Comparison of ENCODE assay signal across 8 mouse cellular contexts in genomic region chr5:135024665-135025224, GRCm38 (mm10). TPM values are rescaled to one million over a fixed set of nuclear protein-coding genes. Genes with fewer than 3 reads are reported as not detected.
A peak's percentile ranks its signal among the peaks of the same experiment; 100 is the strongest.
DNase-seq lines count a peak whose midpoint lies in the region; ATAC-seq and TF ChIP-seq lines count a peak whose summit lies in the region.

No protein-coding gene starts in this region.

- peak overlapping the region; percentile 94 for H3K4me2 ChIP-seq in hindbrain, embryonic 13.5 days

- peaks cover 12 to 36% of the 10 kb centered on the region in 2 experiments for H3K4me1 ChIP-seq in MEL (ENCODE audit: control insufficient read depth in 1 of 2, insufficient read depth in 2 of 2, low read length in 2 of 2)
- H3K4me1 ChIP-seq in hindbrain, embryonic 13.5 days (replicated peaks) = peaks cover 44% of the 10 kb centered on the region

- H3K4me3 ChIP-seq in MEL (ENCODE audit: control insufficient read depth in 1 of 2, insufficient read depth in 1 of 2, low read depth in 2 of 2, low read length in 2 of 2) = no peak overlapping the region
- peak overlapping the region; percentile 69; the same call in 1 of the 2 replicates for H3K4me3 ChIP-seq in hindbrain, embryonic 13.5 days
- H3K4me3 ChIP-seq in layer of hippocampus, adult 2 months = no peak overlapping the region; the same call in 1 of the 2 replicates

- TF ChIP-seq RAD21 in MEL (IDR thresholded peaks at IDR 0.05; ENCODE audit: low read depth, low read length) = no peak

- 68% methylated on average over 11 of the region's 11 CpGs for WGBS in hindbrain, embryonic 13.5 days

- intact Hi-C loops in heart, postnatal 36 days (cut with DNase I) = no loop called here

- no peaks in the 10 kb centered on the region for H3K9me3 ChIP-seq in MEL (replicated peaks; ENCODE audit: insufficient read depth, low read length)
- H3K9me3 ChIP-seq in hindbrain, embryonic 13.5 days = no peaks in the 10 kb centered on the region

- peaks cover 2% of the 10 kb centered on the region; the same call in 1 of the 2 replicates for H3K79me2 ChIP-seq in MEL (ENCODE audit: control insufficient read depth, insufficient read depth, low read length, poor library complexity)

- TF ChIP-seq EP300 in MEL (IDR thresholded peaks at IDR 0.05; ENCODE audit: low read depth in 1 of 2, low read length in 2 of 2) = peak; percentile 16 to 24; a peak in 2 of 4 replicates

- H3K36me3 ChIP-seq in MEL (ENCODE audit: control insufficient read depth in 1 of 2, insufficient read depth in 2 of 2, low read length in 2 of 2) = peaks cover 0 to 22% of the 10 kb centered on the region in 2 experiments; a peak in 2 of 4 replicates
- H3K36me3 ChIP-seq in hindbrain, embryonic 13.5 days = no peaks in the 10 kb centered on the region

- H3K27ac ChIP-seq in MEL (ENCODE audit: control insufficient read depth, low read depth, low read length) = no peak overlapping the region; the same call in 1 of the 2 replicates
- no peak overlapping the region for H3K27ac ChIP-seq in hindbrain, embryonic 13.5 days
- H3K27ac ChIP-seq in layer of hippocampus, adult 2 months = no peak overlapping the region

- no peak overlapping the region for H3K9ac ChIP-seq in MEL (ENCODE audit: control insufficient read depth, low read depth, low read length, poor library complexity, severe bottlenecking)
- 0 out of 2 replicates have a peak overlapping the region, but pooled peaks have one; percentile 20 for H3K9ac ChIP-seq in hindbrain, embryonic 13.5 days

- ATAC-seq in hindbrain, embryonic 13.5 days (ENCODE audit: low FRiP score) = no peak
- peak; percentile 23; the same call in 1 of the 2 replicates for ATAC-seq in megakaryocyte progenitor cell, adult 5-6 weeks (replicated peaks; ENCODE audit: poor library complexity)

- H3K27me3 ChIP-seq in MEL (ENCODE audit: control insufficient read depth in 1 of 2, insufficient read depth in 2 of 2, low read length in 2 of 2) = no peaks in the 10 kb centered on the region
- H3K27me3 ChIP-seq in hindbrain, embryonic 13.5 days = 0 out of 2 replicates have a peak, but pooled peaks cover 2% of the 10 kb centered on the region

- no peak for TF ChIP-seq CTCF in MEL (IDR thresholded peaks at IDR 0.05 in 2 of 3, conservative IDR thresholded peaks at IDR 0.05 in 1 of 3; ENCODE audit: control insufficient read depth in 1 of 3, insufficient read depth in 1 of 3, low read depth in 2 of 3, low read length in 3 of 3, poor library complexity in 1 of 3, severe bottlenecking in 1 of 3)
- no peak for TF ChIP-seq CTCF in layer of hippocampus, adult 2 months (conservative IDR thresholded peaks at IDR 0.05)

- no peak for TF ChIP-seq POLR2A in MEL (IDR thresholded peaks at IDR 0.05; ENCODE audit: control insufficient read depth in 1 of 2, insufficient read depth in 1 of 2, low read depth in 1 of 2, low read length in 2 of 2, poor library complexity in 1 of 2)

- DNase-seq in heart, adult 11 months = peak; percentile 94
- no peak for DNase-seq in heart, postnatal 36 days
- peak; percentile 74 for DNase-seq in MEL (ENCODE audit: low read depth, low spot score)
- DNase-seq in adrenal gland, adult 2 months = no peak
- no peak for DNase-seq in right cerebral cortex, postnatal 36 days (ENCODE audit: low spot score in 2 of 2)
- no peak for DNase-seq in layer of hippocampus, adult 2 months (ENCODE audit: low spot score in 2 of 2)

TF ChIP-seq in MEL, 35 proteins besides CTCF, POLR2A, EP300 and RAD21 (continues in another document):
- TF ChIP-seq MYB (IDR thresholded peaks at IDR 0.05; ENCODE audit: low read depth, low read length) (0 out of 2 replicates have a peak, but pooled peaks have one; percentile 16), MAX (IDR thresholded peaks at IDR 0.05; ENCODE audit: low read length) (peak; percentile 61), RCOR1 (IDR thresholded peaks at IDR 0.05; ENCODE audit: low read depth, low read length) (peak; percentile 44; the same call in 1 of the 2 replicates), CHD2 (IDR thresholded peaks at IDR 0.05; ENCODE audit: low read length) (no peak), MXI1 (IDR thresholded peaks at IDR 0.05; ENCODE audit: low read depth, low read length) (no peak), NELFE (IDR thresholded peaks at IDR 0.05; ENCODE audit: low read depth, low read length) (no peak), TAL1 (IDR thresholded peaks at IDR 0.05; ENCODE audit: low read length) (peak; percentile 78), E2F4 (IDR thresholded peaks at IDR 0.05; ENCODE audit: borderline replicate concordance, low read depth, low read length) (no peak), BHLHE40 (IDR thresholded peaks at IDR 0.05; ENCODE audit: borderline replicate concordance, low read depth, low read length) (peak; percentile 33; the same call in 1 of the 2 replicates), SMC3 (IDR thresholded peaks at IDR 0.05; ENCODE audit: low read depth, low read length) (no peak), MEF2A (IDR thresholded peaks at IDR 0.05; ENCODE audit: extremely low read depth, insufficient replicate concordance, low read depth, low read length, poor library complexity, severe bottlenecking) (no peak), ETS1 (IDR thresholded peaks at IDR 0.05; ENCODE audit: low read depth, low read length) (no peak; the same call in 1 of the 2 replicates), USF2 (IDR thresholded peaks at IDR 0.05; ENCODE audit: borderline replicate concordance in 1 of 2, insufficient read depth in 1 of 2, low read depth in 1 of 2, low read length in 2 of 2) (no peak), JUND (IDR thresholded peaks at IDR 0.05; ENCODE audit: low read depth, low read length) (no peak), TBP (IDR thresholded peaks at IDR 0.05; ENCODE audit: low read depth, low read length) (no peak), HCFC1 (IDR thresholded peaks at IDR 0.05; ENCODE audit: low read depth, low read length) (no peak), ELF1 (IDR thresholded peaks at IDR 0.05; ENCODE audit: low read depth, low read length) (no peak)

RNA-seq across cellular contexts. Expression of gene Stx1a, which starts 1.5 kb away (rescaled TPM):
- 1 to 10 TPM; 1.7 to 2.0 TPM for total RNA-seq in heart, postnatal 36 days (2021)
- total RNA-seq in MEL (2012; rRNA removed) = 3.2 and 3.3 TPM in 2 replicates
- 1 to 10 TPM in 1 of 2 experiments, not detected in 1; 6.0 TPM for polyA plus RNA-seq in MEL (2012; ENCODE audit: insufficient read depth in 1 of 2, insufficient read length in 2 of 2, low read depth in 1 of 2, low replicate concordance in 2 of 2, missing spikeins in 1 of 2)
- 78.4 and 78.9 TPM in 2 replicates for polyA plus RNA-seq in hindbrain, embryonic 13.5 days (2015; fragmentation: Nextera tagmentation; extraction: Ambion mirVana)
- total RNA-seq in megakaryocyte progenitor cell, adult 5-6 weeks (2015) = 0.39 and 1.2 TPM in 2 replicates
- total RNA-seq in megakaryocyte progenitor cell, adult 5-6 weeks (2017) = 0.04 and 0.44 TPM in 2 replicates
- total RNA-seq in adrenal gland, adult 2 months (2021) = 1 to 10 TPM; 5.9 to 7.5 TPM
- 23.2 and 31.8 TPM in 2 replicates for polyA plus RNA-seq in adrenal gland, adult 2 months (2012; rRNA removed)
- total RNA-seq in layer of hippocampus, adult 2 months (2021) = 10 to 100 TPM; 92.3 to 97.6 TPM

RNA-seq across cellular contexts. Expression of gene Abhd11, which starts 15.8 kb away (rescaled TPM):
- total RNA-seq in heart, postnatal 36 days (2021) = 10 to 100 TPM; 63.6 to 68.4 TPM
- total RNA-seq in MEL (2012; rRNA removed) = 43.0 and 55.9 TPM in 2 replicates
- polyA plus RNA-seq in MEL (2012; ENCODE audit: insufficient read depth in 1 of 2, insufficient read length in 2 of 2, low read depth in 1 of 2, low replicate concordance in 2 of 2, missing spikeins in 1 of 2) = 10 to 100 TPM in 1 of 2 experiments, not detected in 1; 51.7 TPM
- polyA plus RNA-seq in hindbrain, embryonic 13.5 days (2015; fragmentation: Nextera tagmentation; extraction: Ambion mirVana) = 64.6 and 65.0 TPM in 2 replicates
- 133 and 142 TPM in 2 replicates for total RNA-seq in megakaryocyte progenitor cell, adult 5-6 weeks (2015)
- 59.3 and 65.3 TPM in 2 replicates for total RNA-seq in megakaryocyte progenitor cell, adult 5-6 weeks (2017)
- total RNA-seq in adrenal gland, adult 2 months (2021) = 10 to 100 TPM; 51.7 to 52.4 TPM
- 90.8 and 100.0 TPM in 2 replicates for polyA plus RNA-seq in adrenal gland, adult 2 months (2012; rRNA removed)
- total RNA-seq in layer of hippocampus, adult 2 months (2021) = 10 to 100 TPM; 30.0 to 32.7 TPM

RNA-seq across cellular contexts. Expression of gene Cldn3, which starts 38.7 kb away (rescaled TPM):
- total RNA-seq in heart, postnatal 36 days (2021) = under 1 TPM in 1 of 2 experiments, not detected in 1; 0.22 TPM
- not detected in 2 replicates for total RNA-seq in MEL (2012; rRNA removed)
- 1 to 10 TPM in 1 of 2 experiments, not detected in 1; 1.1 TPM for polyA plus RNA-seq in MEL (2012; ENCODE audit: insufficient read depth in 1 of 2, insufficient read length in 2 of 2, low read depth in 1 of 2, low replicate concordance in 2 of 2, missing spikeins in 1 of 2)
- 2.3 and 2.8 TPM in 2 replicates for polyA plus RNA-seq in hindbrain, embryonic 13.5 days (2015; fragmentation: Nextera tagmentation; extraction: Ambion mirVana)
- total RNA-seq in megakaryocyte progenitor cell, adult 5-6 weeks (2015) = not detected in 2 replicates
- not detected in 2 replicates for total RNA-seq in megakaryocyte progenitor cell, adult 5-6 weeks (2017)
- under 1 TPM; 0.62 to 0.75 TPM for total RNA-seq in adrenal gland, adult 2 months (2021)
- 2.9 and 3.7 TPM in 2 replicates for polyA plus RNA-seq in adrenal gland, adult 2 months (2012; rRNA removed)
- under 1 TPM in 1 of 2 experiments, not detected in 1; 0.37 TPM for total RNA-seq in layer of hippocampus, adult 2 months (2021)

RNA-seq across cellular contexts. Expression of gene Dnajc30, which starts 39.3 kb away (rescaled TPM):
- total RNA-seq in heart, postnatal 36 days (2021) = 10 to 100 TPM; 38.5 to 40.4 TPM
- total RNA-seq in MEL (2012; rRNA removed) = 6.5 and 7.4 TPM in 2 replicates
- 10 to 100 TPM in 1 of 2 experiments, not detected in 1; 15.6 TPM for polyA plus RNA-seq in MEL (2012; ENCODE audit: insufficient read depth in 1 of 2, insufficient read length in 2 of 2, low read depth in 1 of 2, low replicate concordance in 2 of 2, missing spikeins in 1 of 2)
- polyA plus RNA-seq in hindbrain, embryonic 13.5 days (2015; fragmentation: Nextera tagmentation; extraction: Ambion mirVana) = 37.4 and 38.8 TPM in 2 replicates
- total RNA-seq in megakaryocyte progenitor cell, adult 5-6 weeks (2015) = 18.0 and 18.6 TPM in 2 replicates
- 7.4 and 8.9 TPM in 2 replicates for total RNA-seq in megakaryocyte progenitor cell, adult 5-6 weeks (2017)
- 10 to 100 TPM; 30.7 to 43.3 TPM for total RNA-seq in adrenal gland, adult 2 months (2021)
- 85.4 and 105 TPM in 2 replicates for polyA plus RNA-seq in adrenal gland, adult 2 months (2012; rRNA removed)
- 10 to 100 TPM; 39.1 to 43.1 TPM for total RNA-seq in layer of hippocampus, adult 2 months (2021)

RNA-seq across cellular contexts. Expression of gene Bud23, which starts 40.0 kb away (rescaled TPM):
- 10 to 100 TPM; 21.2 to 24.7 TPM for total RNA-seq in heart, postnatal 36 days (2021)
- 87.5 and 101 TPM in 2 replicates for total RNA-seq in MEL (2012; rRNA removed)
- 100 to 1,000 TPM in 1 of 2 experiments, not detected in 1; 222 TPM for polyA plus RNA-seq in MEL (2012; ENCODE audit: insufficient read depth in 1 of 2, insufficient read length in 2 of 2, low read depth in 1 of 2, low replicate concordance in 2 of 2, missing spikeins in 1 of 2)
- polyA plus RNA-seq in hindbrain, embryonic 13.5 days (2015; fragmentation: Nextera tagmentation; extraction: Ambion mirVana) = 79.1 and 93.5 TPM in 2 replicates
- total RNA-seq in megakaryocyte progenitor cell, adult 5-6 weeks (2015) = 60.7 and 61.7 TPM in 2 replicates
- total RNA-seq in megakaryocyte progenitor cell, adult 5-6 weeks (2017) = 55.7 and 78.6 TPM in 2 replicates
- 10 to 100 TPM; 46.3 to 62.4 TPM for total RNA-seq in adrenal gland, adult 2 months (2021)
- 62.8 and 65.6 TPM in 2 replicates for polyA plus RNA-seq in adrenal gland, adult 2 months (2012; rRNA removed)
- total RNA-seq in layer of hippocampus, adult 2 months (2021) = 10 to 100 TPM; 49.9 to 53.4 TPM

Comparison
In these comparisons a context has a peak if more than half of its experiments do, and no peak if none do; other contexts are left out.
1. DNase-seq: peak in heart, adult 11 months (single experiment) and MEL (single experiment); none in heart, postnatal 36 days (0 of 2), adrenal gland, adult 2 months (single experiment), right cerebral cortex, postnatal 36 days (0 of 2) and layer of hippocampus, adult 2 months (0 of 2).
2. RNA of gene Stx1a, which starts 1.5 kb away (total RNA-seq): 92.3 to 97.6 TPM in layer of hippocampus, adult 2 months; 5.9 to 7.5 TPM in adrenal gland, adult 2 months, 3.2 to 3.3 TPM in MEL, 1.7 to 2.0 TPM in heart, postnatal 36 days and 0.04 to 1.2 TPM in megakaryocyte progenitor cell, adult 5-6 weeks; every median in the first group is over 10 times any median in the second.